ENCODE assay signal across 28 mouse cellular contexts in genomic region chr1:43291736-43292135, GRCm38 (mm10).
DNase-seq lines count a peak whose midpoint lies in the region; ATAC-seq and TF ChIP-seq lines count a peak whose summit lies in the region.
"Had no signal": no experiment of that assay in that cellular context is flagged by ENCODE, and none has a peak within 500 bp of the region (broad histone marks: within the 10 kb centered on the region; RNA-seq: fewer than 3 reads in every experiment).

No protein-coding gene starts in this region.

- no peak for ATAC-seq in kidney, embryonic 16.5 days (ENCODE audit: low FRiP score, low TSS enrichment)
- peak; percentile 34; the same call in 1 of the 2 replicates for ATAC-seq in megakaryocyte progenitor cell, adult 5-6 weeks (replicated peaks; ENCODE audit: poor library complexity)
- ATAC-seq in forebrain, embryonic 11.5 days (replicated peaks; ENCODE audit: low FRiP score), result no peak
- ATAC-seq: forebrain, embryonic 16.5 days; midbrain, embryonic 13.5 days had no signal

- H3K27ac ChIP-seq in kidney, embryonic 16.5 days (ENCODE audit: low read length), result peak overlapping the region; percentile 88
- H3K27ac ChIP-seq in ES-E14 (ENCODE audit: insufficient read depth, low read depth, low read length, poor library complexity, severe bottlenecking), result no peak overlapping the region
- no peak overlapping the region for H3K27ac ChIP-seq in forebrain, embryonic 11.5 days (ENCODE audit: low read depth, low read length)
- H3K27ac ChIP-seq: embryonic facial prominence, embryonic 13.5 days; forebrain, embryonic 10.5 days; gastrocnemius, adult 2 months; hindbrain, embryonic 13.5 days; limb, embryonic 10.5 days; limb, embryonic 15.5 days; liver, embryonic 15.5 days; lung, embryonic 15.5 days; midbrain, embryonic 13.5 days had no signal

- WGBS in kidney, embryonic 16.5 days, result 82% methylated on average over 8 of the region's 8 CpGs
- 84% methylated on average over 8 of the region's 8 CpGs for WGBS in forebrain, embryonic 11.5 days

- DNase-seq in kidney, postnatal 10 days, result no peak
- DNase-seq in ES-E14 (ENCODE audit: low read depth, low spot score), result peak; percentile 37
- DNase-seq in ZHBTc4 (ENCODE audit: low read depth, low spot score), result peak; percentile 59
- DNase-seq in cerebellum, postnatal 4 days (ENCODE audit: low spot score in 2 of 2), result no peak
- DNase-seq in forebrain, embryonic 11.5 days (ENCODE audit: low spot score), result no peak
- DNase-seq: adrenal gland, postnatal 36 days; cerebellum, adult 2 months; cerebellum, postnatal 14 days; embryo, embryonic 11 days; gastrocnemius, adult 2 months; gastrocnemius, postnatal 36 days; heart, adult 18-20 months; heart, postnatal 4 days; kidney, adult 18-20 months; lung, postnatal 36 days had no signal

- H3K4me1 ChIP-seq in kidney, embryonic 16.5 days (ENCODE audit: insufficient read depth, low read length), result no peaks in the 10 kb centered on the region
- 0 out of 4 replicates have a peak, but pooled peaks cover 0 to 2% of the 10 kb centered on the region in 2 experiments for H3K4me1 ChIP-seq in ES-E14 (ENCODE audit: control insufficient read depth in 2 of 2, insufficient read depth in 2 of 2, low read length in 2 of 2, poor library complexity in 1 of 2)
- no peaks in the 10 kb centered on the region for H3K4me1 ChIP-seq in forebrain, embryonic 11.5 days (replicated peaks; ENCODE audit: control insufficient read depth, insufficient read depth, low read length)
- H3K4me1 ChIP-seq: embryonic facial prominence, embryonic 13.5 days; forebrain, embryonic 10.5 days; limb, embryonic 10.5 days; limb, embryonic 15.5 days; liver, embryonic 15.5 days; lung, embryonic 15.5 days; midbrain, embryonic 13.5 days had no signal

- H3K4me2 ChIP-seq in kidney, embryonic 16.5 days (replicated peaks; ENCODE audit: low read depth, low read length), result no peak overlapping the region
- H3K4me2 ChIP-seq in forebrain, embryonic 11.5 days (ENCODE audit: low read depth, low read length, severe bottlenecking), result no peak overlapping the region
- H3K4me2 ChIP-seq: embryonic facial prominence, embryonic 13.5 days; heart, embryonic 11.5 days; hindbrain, embryonic 13.5 days; limb, embryonic 15.5 days; liver, embryonic 15.5 days; lung, embryonic 15.5 days; midbrain, embryonic 13.5 days had no signal

- H3K9ac ChIP-seq in kidney, embryonic 16.5 days (replicated peaks; ENCODE audit: low read length), result no peak overlapping the region
- no peak overlapping the region for H3K9ac ChIP-seq in ES-E14 (ENCODE audit: insufficient read depth, low read depth, low read length, poor library complexity, severe bottlenecking)
- H3K9ac ChIP-seq in forebrain, embryonic 11.5 days (ENCODE audit: low read length), result no peak overlapping the region
- H3K9ac ChIP-seq: embryonic facial prominence, embryonic 13.5 days; hindbrain, embryonic 13.5 days; limb, embryonic 15.5 days; liver, embryonic 15.5 days; lung, embryonic 15.5 days; midbrain, embryonic 13.5 days had no signal

- H3K4me3 ChIP-seq in kidney, embryonic 16.5 days (ENCODE audit: low read length), result no peak overlapping the region
- H3K4me3 ChIP-seq in ES-E14 (ENCODE audit: insufficient read depth in 1 of 2, low read depth in 1 of 2, low read length in 2 of 2, poor library complexity in 1 of 2, severe bottlenecking in 1 of 2), result no peak overlapping the region
- no peak overlapping the region for H3K4me3 ChIP-seq in forebrain, embryonic 11.5 days (ENCODE audit: low read depth, low read length)
- H3K4me3 ChIP-seq: embryonic facial prominence, embryonic 13.5 days; forebrain, embryonic 10.5 days; gastrocnemius, adult 2 months; hindbrain, embryonic 13.5 days; limb, embryonic 10.5 days; limb, embryonic 15.5 days; liver, embryonic 15.5 days; lung, embryonic 15.5 days; megakaryocyte, embryonic 14.5 days; midbrain, embryonic 13.5 days had no signal

- in situ Hi-C loops in ES-E14 (cut with MboI; ENCODE audit: low sequenced_read_pairs in 2 of 2, unreplicated experiment in 2 of 2), result no loop called here

- no peaks in the 10 kb centered on the region for H3K27me3 ChIP-seq in kidney, embryonic 16.5 days (ENCODE audit: insufficient read depth, low read length)
- H3K27me3 ChIP-seq in forebrain, embryonic 11.5 days (ENCODE audit: control insufficient read depth, insufficient read depth, low read length), result no peaks in the 10 kb centered on the region
- H3K27me3 ChIP-seq: embryonic facial prominence, embryonic 13.5 days; limb, embryonic 15.5 days; liver, embryonic 15.5 days; lung, embryonic 15.5 days; megakaryocyte, embryonic 14.5 days; midbrain, embryonic 13.5 days had no signal

- no peaks in the 10 kb centered on the region for H3K36me3 ChIP-seq in kidney, embryonic 16.5 days (ENCODE audit: insufficient read depth, low read length)
- H3K36me3 ChIP-seq in ES-E14 (ENCODE audit: control insufficient read depth, insufficient read depth, low read length, poor library complexity, severe bottlenecking), result no peaks in the 10 kb centered on the region
- H3K36me3 ChIP-seq in forebrain, embryonic 11.5 days (ENCODE audit: control insufficient read depth, insufficient read depth, low read length), result no peaks in the 10 kb centered on the region
- H3K36me3 ChIP-seq: embryonic facial prominence, embryonic 13.5 days; forebrain, embryonic 10.5 days; hindbrain, embryonic 13.5 days; limb, embryonic 10.5 days; limb, embryonic 15.5 days; liver, embryonic 15.5 days; lung, embryonic 15.5 days; midbrain, embryonic 13.5 days had no signal

- peaks cover 8% of the 10 kb centered on the region; the same call in 1 of the 2 replicates for H3K9me3 ChIP-seq in kidney, embryonic 16.5 days (ENCODE audit: low read length)
- H3K9me3 ChIP-seq in ES-E14 (ENCODE audit: control insufficient read depth, insufficient read depth, low read depth, low read length), result no peaks in the 10 kb centered on the region
- no peaks in the 10 kb centered on the region for H3K9me3 ChIP-seq in forebrain, embryonic 11.5 days (ENCODE audit: control insufficient read depth, low read length)
- H3K9me3 ChIP-seq: embryonic facial prominence, embryonic 13.5 days; hindbrain, embryonic 13.5 days; limb, embryonic 10.5 days; limb, embryonic 15.5 days; liver, embryonic 15.5 days; lung, embryonic 15.5 days had no signal

TF ChIP-seq in ES-E14, 5 proteins besides CTCF, POLR2A, EP300 and RAD21:
- TF ChIP-seq MAFK (IDR thresholded peaks at IDR 0.05; ENCODE audit: insufficient read depth, low read depth, low read length) (no peak), HCFC1 (IDR thresholded peaks at IDR 0.05; ENCODE audit: borderline replicate concordance, insufficient read depth, low read length) (no peak), ZC3H11A (IDR thresholded peaks at IDR 0.05; ENCODE audit: borderline replicate concordance, low read depth, low read length) (no peak), ZNF384 (IDR thresholded peaks at IDR 0.05; ENCODE audit: low read depth, low read length) (no peak), CHD2 (IDR thresholded peaks at IDR 0.05; ENCODE audit: low read depth, low read length) (no peak)
TF ChIP-seq in ES-E14: peak in this region for 0.

Comparison
In these comparisons a context has a peak if more than half of its experiments do, and no peak if none do; other contexts are left out.
1. DNase-seq: peak in ES-E14 (single experiment) and ZHBTc4 (single experiment); none in kidney, postnatal 10 days (single experiment), cerebellum, postnatal 4 days (0 of 2) and forebrain, embryonic 11.5 days (single experiment).